Mouse (Mus musculus) CH12.LX (cell line): ENCODE results near the gene Lrrc28. TPM values are rescaled to one million over a fixed set of nuclear protein-coding genes. Genes with fewer than 3 reads are reported as not detected.
A peak's percentile ranks its signal among the peaks of the same experiment; 100 is the strongest.

ENCODE experiments used
- DNase-seq: peaks from one replicate; pipeline ENCODE4 v3.0.0-alpha.2; 2013; ENCODE audit errors: extremely low read depth
- H3K27ac ChIP-seq: 2 replicates; pipeline ENCODE4 v1.5.1; 2012; ENCODE audit warnings: low read depth, mild to moderate bottlenecking, control low read depth, moderate library complexity; ENCODE audit not compliant: insufficient read depth
- H3K27me3 ChIP-seq: replicated peaks from 2 replicates; pipeline ENCODE3; 2012; ENCODE audit warnings: inconsistent platforms
- H3K36me3 ChIP-seq, 2 experiments: replicated peaks in 1 of 2; 2 replicates each; pipeline versions ENCODE3 to v1.6.1; 2012; ENCODE audit warnings: inconsistent platforms in 1 of 2, low read length in 1 of 2, mild to moderate bottlenecking in 1 of 2, mixed read lengths in 1 of 2, moderate library complexity in 1 of 2; ENCODE audit not compliant: control insufficient read depth in 1 of 2, insufficient read depth in 1 of 2
- H3K4me1 ChIP-seq, 2 experiments: 2 replicates each; pipeline ENCODE4 v1.6.1; 2012; ENCODE audit warnings: inconsistent platforms in 1 of 2, moderate library complexity in 1 of 2; ENCODE audit not compliant: insufficient read depth in 2 of 2, control insufficient read depth in 1 of 2
- H3K4me2 ChIP-seq: 2 replicates; pipeline ENCODE4 v1.6.1; 2012; ENCODE audit warnings: low read depth, mild to moderate bottlenecking, control low read depth; ENCODE audit not compliant: poor library complexity, insufficient read depth, severe bottlenecking
- H3K4me3 ChIP-seq, 3 experiments: fragments of 150-350 bp in 1 of 3; sonication (generic) in 1 of 3; replicated peaks in 1 of 3; 2 replicates each; pipeline versions ENCODE3 to v1.5.1; 2011 to 2012; ENCODE audit warnings: low read depth in 2 of 3, low read length in 2 of 3, mild to moderate bottlenecking in 2 of 3, moderate library complexity in 2 of 3, control low read depth in 1 of 3, improper control_type of control experiment in 1 of 3, inconsistent platforms in 1 of 3, mixed read lengths in 1 of 3; ENCODE audit not compliant: poor library complexity in 1 of 3
- H3K79me2 ChIP-seq: replicated peaks from 2 replicates; pipeline ENCODE4 v1.6.1; 2012; ENCODE audit warnings: mild to moderate bottlenecking, moderate library complexity; ENCODE audit not compliant: control insufficient read depth, poor library complexity, insufficient read depth, severe bottlenecking; ENCODE audit errors: extremely low read depth
- H3K9ac ChIP-seq: 2 replicates; pipeline ENCODE4 v1.6.1; 2012; ENCODE audit warnings: low read depth, mild to moderate bottlenecking, control low read depth, moderate library complexity; ENCODE audit not compliant: insufficient read depth
- H3K9me3 ChIP-seq: replicated peaks from 2 replicates; pipeline ENCODE3; 2012; ENCODE audit warnings: low read length, inconsistent platforms, mixed read lengths
- ELF1 ChIP-seq: IDR thresholded peaks from 2 replicates; pipeline ENCODE4 v1.6.1; 2014; ENCODE audit warnings: low read depth, mild to moderate bottlenecking, inconsistent platforms, low read length, improper control_type of control experiment
- EP300 ChIP-seq: IDR thresholded peaks from 2 replicates; pipeline ENCODE4 v1.6.1; 2011; ENCODE audit warnings: low read length, improper control_type of control experiment
- JUND ChIP-seq: conservative IDR thresholded peaks from 2 replicates; pipeline ENCODE4 v1.6.1; 2011; ENCODE audit warnings: low read depth, low read length, improper control_type of control experiment
- MAFK ChIP-seq: IDR thresholded peaks from 2 replicates; pipeline ENCODE4 v1.6.1; 2011; ENCODE audit warnings: low read length, improper control_type of control experiment; ENCODE audit not compliant: insufficient replicate concordance
- MEF2A ChIP-seq: IDR thresholded peaks from 2 replicates; pipeline ENCODE4 v1.6.1; 2014; ENCODE audit warnings: low read depth, mild to moderate bottlenecking, inconsistent platforms, low read length, improper control_type of control experiment, borderline replicate concordance
- MXI1 ChIP-seq: IDR thresholded peaks from 2 replicates; pipeline ENCODE4 v1.6.1; 2011; ENCODE audit warnings: mild to moderate bottlenecking, low read depth, low read length, improper control_type of control experiment
- POLR2AphosphoS2 ChIP-seq: IDR thresholded peaks from 2 replicates; pipeline ENCODE4 v1.6.1; 2011; ENCODE audit warnings: low read depth, low read length, improper control_type of control experiment
- RCOR1 ChIP-seq: conservative IDR thresholded peaks from 2 replicates; pipeline ENCODE4 v1.6.1; 2012; ENCODE audit warnings: low read depth, mild to moderate bottlenecking, inconsistent platforms, low read length, improper control_type of control experiment
- SMC3 ChIP-seq: IDR thresholded peaks from 2 replicates; pipeline ENCODE4 v1.6.1; 2011; ENCODE audit warnings: low read depth, low read length, improper control_type of control experiment
- ZNF384 ChIP-seq: IDR thresholded peaks from 2 replicates; pipeline ENCODE4 v1.6.1; 2012; ENCODE audit warnings: low read depth, low read length, improper control_type of control experiment, inconsistent platforms
- dilution Hi-C: fragments of 300-500 bp; cut with MboI; formaldehyde crosslinking; loops from 2 replicates; pipeline ENCODE4 v1.14.3; 2020; ENCODE audit warnings: low sequenced_read_pairs; ENCODE audit not compliant: extremely low pct_unique_long_range_greater_than_20kb, extremely low pct_ligation_motif_present
- in situ Hi-C: fragments of 300-500 bp; cut with MboI; formaldehyde crosslinking; loops from 3 replicates; pipeline ENCODE4 v1.14.3; 2019; ENCODE audit warnings: low sequenced_read_pairs, low pct_ligation_motif_present, low pct_unique_long_range_greater_than_20kb, mixed read lengths
- polyA plus RNA-seq: library from polyadenylated mRNA; unstranded; fragments of >175 nt; gene quantifications from 2 replicates; pipeline ENCODE4 v1.2.1, GENCODE M21; 2012; ENCODE audit warnings: low read depth; ENCODE audit not compliant: insufficient read length
- total RNA-seq, 2 experiments: library from RNA; depleted of rRNA; stranded (reverse); fragments of 300-350 nt in 1 of 2; fragments of >200 nt in 1 of 2; gene quantifications; 2 replicates each; pipeline ENCODE4 v1.2.3; 2012 to 2014

The Lrrc28 gene
- total and polyA plus RNA-seq, 3 experiments = 41.6 to 63.5 (median 59.2) TPM

DNA sequence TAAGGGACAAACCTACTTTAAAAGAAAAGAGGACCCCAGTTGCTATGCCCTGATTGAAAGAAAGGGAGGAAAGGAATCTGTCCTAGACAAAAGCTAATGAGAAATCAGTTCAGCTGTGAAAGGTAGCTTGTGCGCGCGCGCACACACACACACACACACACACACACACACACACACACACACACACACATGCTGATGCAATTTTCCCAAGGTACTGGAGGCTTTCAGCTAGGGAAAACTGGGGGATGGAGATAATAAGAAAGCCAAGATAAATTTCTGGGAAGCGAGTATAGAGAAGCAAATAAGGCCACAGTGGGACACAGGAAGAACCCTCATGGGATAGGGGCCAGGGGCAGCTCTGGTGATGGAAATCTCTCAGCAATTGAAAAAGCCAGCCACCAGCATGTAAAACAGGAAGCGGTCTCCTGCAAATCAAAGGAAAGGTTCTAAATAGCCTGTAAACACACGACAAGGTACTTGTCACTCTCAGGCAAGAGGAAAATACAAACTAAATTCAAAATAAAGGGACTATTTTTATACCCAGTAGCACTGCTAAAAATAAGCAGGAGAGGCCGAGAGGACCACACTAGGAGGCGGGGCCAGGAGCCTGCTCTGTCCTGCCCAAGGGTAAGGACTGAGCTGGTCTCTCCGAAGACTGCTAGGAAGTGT, 31.1 kb downstream of the Lrrc28 start:
- DNase-seq = no peak
- TF ChIP-seq MEF2A = peak; percentile 54; the same call in 1 of the 2 replicates
- TF ChIP-seq SMC3 = no peak
- TF ChIP-seq ELF1 = peak; percentile 41
- 0 out of 2 replicates have a peak, but pooled peaks have one; percentile 13 for TF ChIP-seq EP300
- no peak for TF ChIP-seq JUND
- TF ChIP-seq MXI1 = no peak
- TF ChIP-seq RCOR1 = no peak
- Histone ChIP-seq H3K27me3 (no peaks in the 10 kb centered on the region), H3K4me2 (peak overlapping the region; percentile 57; the same call in 1 of the 2 replicates), H3K36me3 (peaks cover 20 to 45% of the 10 kb centered on the region in 2 experiments), H3K27ac (no peak overlapping the region), H3K79me2 (peaks cover 24% of the 10 kb centered on the region), H3K4me1 (peaks cover 15 to 85% of the 10 kb centered on the region in 2 experiments), H3K9me3 (no peaks in the 10 kb centered on the region), H3K9ac (no peak overlapping the region), H3K4me3 (no peak overlapping the region)
- in situ Hi-C loops (no loop called here), dilution Hi-C loops (no loop called here)

DNA sequence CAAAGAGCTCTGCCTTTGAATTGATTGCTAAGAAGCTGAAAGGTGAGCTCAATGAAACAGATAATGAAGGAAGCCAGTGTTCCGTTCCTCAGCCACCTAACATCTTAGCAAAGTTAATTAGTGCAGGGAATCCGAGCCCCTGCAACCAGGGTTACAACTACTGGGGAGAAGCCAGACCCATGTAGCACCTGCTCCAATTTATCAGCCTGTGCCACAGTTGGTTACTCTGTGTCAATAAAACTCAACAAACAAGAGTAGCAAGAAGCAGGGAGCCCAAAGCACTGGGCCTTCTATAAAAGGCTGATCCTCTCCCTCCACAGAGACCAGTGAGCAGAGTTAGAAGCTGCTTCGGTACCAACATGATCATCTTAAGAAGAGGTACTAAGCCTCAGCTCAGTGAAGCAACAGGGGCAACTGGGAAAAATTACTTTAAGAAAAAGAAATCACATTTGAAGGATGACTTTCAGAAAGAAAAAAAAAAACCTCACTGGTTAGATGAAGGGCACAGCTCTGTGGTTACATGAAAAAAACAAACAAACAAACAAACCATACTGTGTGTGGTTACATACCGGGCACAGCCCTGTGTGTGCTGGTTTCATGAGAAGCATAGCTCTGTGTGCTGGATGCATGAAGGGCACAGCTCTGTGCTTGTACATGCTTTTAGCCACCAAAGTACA, 36.6 kb downstream of the Lrrc28 start:
- TF ChIP-seq ZNF384 = peak; percentile 93
- 0 out of 2 replicates have a peak, but pooled peaks have one; percentile 21 for TF ChIP-seq EP300
- TF ChIP-seq POLR2AphosphoS2 = no peak
- TF ChIP-seq MAFK = no peak
- Histone ChIP-seq H3K9ac (no peak overlapping the region), H3K4me2 (no peak overlapping the region), H3K4me3 (no peak overlapping the region), H3K79me2 (peaks cover 9% of the 10 kb centered on the region), H3K36me3 (peaks cover 26 to 43% of the 10 kb centered on the region in 2 experiments), H3K9me3 (no peaks in the 10 kb centered on the region), H3K27me3 (no peaks in the 10 kb centered on the region), H3K27ac (no peak overlapping the region), H3K4me1 (peaks cover 21 to 63% of the 10 kb centered on the region in 2 experiments)
- dilution Hi-C loops (no loop called here), in situ Hi-C loops (no loop called here)
- no peak for DNase-seq
